Mouse (Mus musculus): ENCODE results near the gene Slc27a1. TPM values are rescaled to one million over a fixed set of nuclear protein-coding genes. Genes with fewer than 3 reads are reported as not detected.
"Not testable (repeated sequence)": the region's sequence is repeated elsewhere in the genome, so short reads cannot be mapped to it uniquely, and the experiment has no call there.

Slc27a1 gene
- polyA plus RNA-seq (2015; fragmentation: Nextera tagmentation; extraction: Ambion mirVana): 23.3 and 25.1 TPM in 2 replicates

DNA sequence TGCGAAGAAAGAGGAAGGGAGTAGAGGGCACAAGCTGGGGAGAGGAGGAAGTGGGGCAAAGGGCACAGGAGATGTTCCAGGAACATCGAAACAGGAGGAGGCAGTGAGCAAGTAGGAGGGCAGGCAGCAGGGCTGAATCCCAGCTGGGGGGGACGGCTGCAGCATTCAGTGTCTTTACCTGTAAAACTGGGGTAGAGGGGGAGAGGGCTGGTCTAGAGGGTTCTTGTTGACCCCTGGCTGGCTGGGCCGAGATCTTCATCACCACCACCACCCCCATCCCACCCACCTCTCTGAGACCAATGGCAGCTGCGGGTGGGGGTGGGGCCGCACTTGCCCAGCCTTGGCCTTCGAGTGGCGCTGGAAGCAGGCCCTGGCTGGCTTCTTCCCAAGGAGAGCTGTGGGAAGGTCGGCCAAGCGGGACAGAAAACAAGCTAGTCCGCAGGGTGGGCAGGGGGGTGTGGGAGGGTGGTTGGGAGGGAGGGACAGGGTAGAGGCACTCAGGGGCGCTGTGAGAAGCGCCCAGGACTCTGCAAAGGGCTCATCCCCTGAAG is at the start of gene Slc27a1:
Gene Slc27a1 (plus strand): TSS at position 496 of the 551 bp plus-strand sequence.
- Histone ChIP-seq H3K4me2 (replicated peaks) (peak within 1 kb of the TSS; percentile 84), H3K36me3 (no peaks in the 10 kb centered on the region), H3K4me3 (replicated peaks) (peak within 1 kb of the TSS; percentile 66), H3K9ac (peak within 1 kb of the TSS; percentile 54), H3K4me1 (replicated peaks) (peaks cover 18% of the 10 kb centered on the region), H3K9me3 (no peaks in the 10 kb centered on the region), H3K27me3 (replicated peaks) (no peaks in the 10 kb centered on the region; the same call in 1 of the 2 replicates), H3K27ac (peak within 1 kb of the TSS; percentile 81)
- ATAC-seq: no peak
- 16% methylated on average over 13 of the region's 13 CpGs for WGBS

DNA sequence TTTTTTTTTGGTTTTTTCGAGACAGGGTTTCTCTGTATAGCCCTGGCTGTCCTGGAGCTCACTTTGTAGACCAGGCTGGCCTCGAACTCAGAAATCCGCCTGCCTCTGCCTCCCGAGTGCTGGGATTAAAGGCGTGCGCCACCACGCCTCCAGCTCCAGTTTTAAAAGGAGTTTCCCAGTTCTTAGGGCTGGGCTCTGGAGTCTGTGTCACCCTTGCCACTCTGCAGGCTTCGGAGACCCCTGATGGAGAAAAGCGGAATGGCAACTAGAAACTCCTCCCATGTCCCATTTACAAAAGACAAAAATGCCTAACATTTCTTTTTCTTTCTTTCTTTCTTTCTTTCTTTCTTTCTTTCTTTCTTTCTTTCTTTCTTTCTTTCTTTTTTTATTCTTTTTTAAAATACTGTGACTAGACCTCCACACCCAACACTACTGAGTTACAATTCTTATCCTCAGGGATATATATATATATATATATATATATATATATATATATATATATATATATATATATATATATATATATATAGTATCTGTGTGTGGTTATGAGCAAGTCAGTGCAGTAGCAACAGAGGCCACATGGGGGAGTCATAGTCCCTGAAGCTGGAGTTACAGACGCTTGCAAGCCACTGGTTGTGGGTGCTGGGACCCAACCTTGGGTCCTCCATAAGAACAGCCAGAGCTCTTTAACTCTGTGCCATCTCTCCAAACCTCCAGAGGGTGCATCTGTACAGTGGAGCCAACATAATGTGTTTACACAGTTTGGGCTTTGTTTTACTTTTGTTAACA is 49.5 kb upstream of the Slc27a1 start:
- not testable (repeated sequence) for H3K4me1 ChIP-seq (replicated peaks); H3K4me3 ChIP-seq (replicated peaks); H3K9ac ChIP-seq; H3K27me3 ChIP-seq (replicated peaks); H3K9me3 ChIP-seq; H3K27ac ChIP-seq; ATAC-seq; H3K36me3 ChIP-seq; H3K4me2 ChIP-seq (replicated peaks)
- 44% methylated on average over 10 of the region's 10 CpGs for WGBS

DNA sequence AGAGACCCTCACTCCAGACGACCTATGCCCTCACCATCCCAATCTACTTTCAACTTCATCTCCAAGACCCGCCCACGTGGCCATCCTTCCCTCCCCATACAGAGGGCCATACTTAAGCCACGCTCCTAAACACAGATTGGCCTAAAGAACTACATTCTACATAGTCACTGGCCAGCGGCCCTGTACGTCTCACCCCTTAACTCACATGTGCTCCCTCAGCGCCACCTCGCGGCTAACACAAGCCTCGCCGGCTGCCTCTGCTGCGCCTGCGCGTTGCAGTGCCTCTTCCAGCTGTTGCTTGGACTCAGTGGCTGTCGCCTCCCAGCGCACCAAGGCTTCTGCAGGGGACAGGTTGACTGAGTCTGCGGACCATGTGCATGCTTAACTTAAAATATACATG is 47.0 kb upstream of the Slc27a1 start:
- H3K27ac ChIP-seq: no peak overlapping the region
- H3K4me3 ChIP-seq (replicated peaks): no peak overlapping the region
- H3K4me1 ChIP-seq (replicated peaks): peaks cover 13% of the 10 kb centered on the region
- peak; percentile 80 for ATAC-seq
- H3K27me3 ChIP-seq (replicated peaks): peaks cover 11% of the 10 kb centered on the region
- H3K4me2 ChIP-seq (replicated peaks): peak overlapping the region; percentile 38
- no peaks in the 10 kb centered on the region for H3K9me3 ChIP-seq
- H3K9ac ChIP-seq: peak overlapping the region; percentile 8
- no peaks in the 10 kb centered on the region for H3K36me3 ChIP-seq
- WGBS: 4% methylated on average over 17 of the region's 17 CpGs

DNA sequence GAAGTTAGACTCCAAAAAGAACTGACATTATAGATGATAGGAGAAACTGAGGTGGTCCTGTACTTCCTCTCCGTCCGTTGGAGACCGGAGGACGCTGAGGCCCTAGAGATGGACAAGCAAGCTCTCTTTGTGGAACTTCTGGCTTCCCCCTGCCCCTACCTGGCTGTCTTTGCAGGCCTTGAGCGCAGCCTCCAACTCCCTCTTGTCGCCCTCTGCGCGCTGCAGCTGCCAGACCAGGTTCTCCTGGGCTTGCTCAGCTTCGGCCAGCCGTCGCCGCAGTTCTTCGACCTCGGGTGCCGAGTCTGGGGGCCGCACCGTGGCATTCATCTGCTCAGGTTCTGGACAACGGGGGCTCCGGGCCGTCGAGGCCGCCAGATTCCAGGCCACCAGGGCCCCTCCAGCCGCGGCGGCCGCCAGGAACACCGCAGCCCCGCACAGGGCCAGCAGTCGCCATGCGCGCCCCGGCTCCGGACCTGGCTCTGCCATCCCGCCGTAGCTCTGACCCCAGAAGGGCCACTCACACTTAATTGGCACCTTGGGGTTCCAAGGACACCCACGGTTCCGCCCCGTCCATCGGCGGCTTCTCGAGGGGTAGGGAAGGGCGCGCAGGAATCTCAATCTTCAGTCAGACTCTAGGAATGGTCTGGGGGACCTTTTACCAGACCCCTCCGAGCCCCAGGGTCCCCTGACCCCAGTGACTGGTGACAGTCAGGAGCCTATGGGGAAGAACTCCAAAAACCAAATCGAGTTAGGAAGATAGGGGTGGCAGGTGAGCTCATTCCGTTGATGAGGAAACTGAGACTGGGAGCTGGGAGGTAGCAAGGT is 43.2 kb upstream of the Slc27a1 start, which contains the start of gene Ccdc194:
Gene Ccdc194 (minus strand): TSS at position 486 of the 825 bp plus-strand sequence.
- Histone ChIP-seq H3K36me3 (no peaks in the 10 kb centered on the region), H3K9me3 (no peaks in the 10 kb centered on the region), H3K9ac (peak within 1 kb of the TSS; percentile 1; the same call in 1 of the 2 replicates), H3K27ac (peak within 1 kb of the TSS; percentile 28; the same call in 1 of the 2 replicates), H3K4me2 (replicated peaks) (peak within 1 kb of the TSS; percentile 37), H3K27me3 (replicated peaks) (peaks cover 11% of the 10 kb centered on the region), H3K4me3 (replicated peaks) (0 out of 2 replicates have a peak within 1 kb of the TSS, but pooled peaks have one; percentile 7), H3K4me1 (replicated peaks) (peaks cover 13% of the 10 kb centered on the region)
- no peak for ATAC-seq
- 12% methylated on average over 46 of the region's 46 CpGs for WGBS

DNA sequence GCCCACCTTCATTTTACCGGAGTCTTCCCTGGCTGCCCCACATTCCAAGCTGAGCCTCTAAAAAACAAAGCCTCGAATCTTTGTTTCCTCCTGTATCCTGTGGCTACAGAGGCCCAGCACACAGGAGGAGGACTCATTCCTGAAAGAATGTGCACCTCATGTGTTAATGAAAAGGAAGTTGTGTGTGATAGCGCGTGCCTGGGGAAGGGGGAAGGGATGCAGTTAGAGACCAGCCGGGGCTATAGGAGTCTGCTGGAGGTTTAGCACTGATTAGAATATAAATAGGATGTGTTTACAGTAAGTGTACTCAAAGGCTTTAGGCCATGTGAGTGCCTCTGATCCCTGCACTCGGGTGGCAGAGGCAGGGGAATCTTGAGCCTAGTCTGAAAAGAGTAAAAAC is 42.4 kb upstream of the Slc27a1 start:
- no peak overlapping the region for H3K4me3 ChIP-seq (replicated peaks)
- H3K4me1 ChIP-seq (replicated peaks): peaks cover 12% of the 10 kb centered on the region
- H3K4me2 ChIP-seq (replicated peaks): no peak overlapping the region
- 0 out of 2 replicates have a peak overlapping the region, but pooled peaks have one; percentile 28 for H3K27ac ChIP-seq
- H3K27me3 ChIP-seq (replicated peaks): peaks cover 11% of the 10 kb centered on the region
- H3K9ac ChIP-seq: no peak overlapping the region
- 28% methylated on average over 6 of the region's 6 CpGs for WGBS
- no peaks in the 10 kb centered on the region for H3K9me3 ChIP-seq
- no peak for ATAC-seq
- H3K36me3 ChIP-seq: no peaks in the 10 kb centered on the region

DNA sequence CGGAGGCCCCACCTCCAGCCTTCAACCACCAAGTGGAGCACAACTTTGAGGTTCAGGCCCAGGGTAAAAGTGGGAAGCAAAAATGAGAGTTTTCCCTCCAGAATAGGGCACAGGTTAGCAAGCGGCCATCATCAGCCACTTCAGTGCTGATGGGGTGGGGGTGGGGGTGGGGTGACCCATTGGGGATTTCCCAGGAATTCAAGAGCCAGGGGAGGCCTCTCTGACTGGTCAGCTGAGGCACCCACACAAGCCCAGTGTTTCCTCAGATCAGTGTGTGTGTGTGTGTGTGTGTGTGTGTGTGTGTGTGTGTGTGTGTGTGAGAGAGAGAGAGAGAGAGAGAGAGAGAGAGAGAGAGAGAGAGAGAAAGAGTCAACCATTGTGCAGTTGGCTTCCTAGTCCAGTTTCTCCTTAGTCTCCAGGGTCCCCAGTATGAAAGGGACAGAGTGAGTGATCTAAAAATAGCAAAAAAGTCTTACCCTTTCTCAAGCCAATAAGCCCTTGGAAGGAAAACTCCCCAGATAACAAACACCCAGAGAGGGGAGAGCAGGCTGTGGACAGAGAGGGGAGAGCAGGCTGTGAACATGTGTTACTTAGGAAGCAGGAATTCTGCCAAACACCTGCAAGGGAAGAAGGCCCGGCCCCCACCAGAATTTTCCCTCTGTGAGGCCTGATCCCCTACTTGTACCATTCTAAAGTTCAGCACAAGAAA is 41.4 kb upstream of the Slc27a1 start:
- H3K27ac ChIP-seq: 0 out of 2 replicates have a peak overlapping the region, but pooled peaks have one; percentile 0
- H3K36me3 ChIP-seq: no peaks in the 10 kb centered on the region
- peaks cover 11% of the 10 kb centered on the region for H3K27me3 ChIP-seq (replicated peaks)
- no peak overlapping the region for H3K4me2 ChIP-seq (replicated peaks)
- H3K9me3 ChIP-seq: no peaks in the 10 kb centered on the region
- no peak for ATAC-seq
- H3K9ac ChIP-seq: no peak overlapping the region
- H3K4me1 ChIP-seq (replicated peaks): peaks cover 7% of the 10 kb centered on the region
- WGBS: 64% methylated on average over 3 of the region's 3 CpGs
- H3K4me3 ChIP-seq (replicated peaks): no peak overlapping the region

DNA sequence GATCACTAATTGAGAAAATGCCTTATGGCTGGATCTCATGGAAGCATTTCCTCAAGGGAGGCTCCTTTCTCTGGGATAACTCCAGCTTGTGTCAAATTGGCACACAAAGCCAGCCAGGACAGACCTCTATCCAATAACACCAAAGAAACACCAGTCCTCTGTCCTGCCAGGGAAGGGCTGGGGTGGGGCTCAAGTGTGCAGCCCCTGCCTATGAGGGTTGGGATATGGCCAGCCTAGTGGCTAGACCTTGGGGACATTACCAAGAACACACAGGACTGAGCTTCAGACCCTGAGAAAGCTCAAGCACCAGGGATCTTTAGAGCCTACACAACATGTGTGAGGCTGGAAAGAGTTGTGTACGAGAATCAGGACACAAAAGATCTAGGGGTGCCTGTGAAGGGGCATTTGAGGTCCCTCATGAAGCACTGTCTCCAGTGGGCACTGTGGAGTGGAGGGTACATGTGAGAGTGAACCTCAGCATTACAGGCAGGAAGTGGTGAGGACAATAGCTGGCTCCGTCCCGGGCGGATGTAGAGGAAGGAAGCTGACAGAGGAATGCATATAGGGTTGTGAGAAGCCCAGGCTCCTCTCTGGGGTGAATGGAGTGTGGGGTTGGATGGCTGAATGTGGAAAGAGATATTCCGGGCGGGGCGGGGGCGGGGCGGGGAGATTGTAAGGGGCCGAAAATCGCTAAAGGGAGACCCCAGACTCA is 40.2 kb upstream of the Slc27a1 start:
- H3K27me3 ChIP-seq (replicated peaks): peaks cover 11% of the 10 kb centered on the region
- H3K4me2 ChIP-seq (replicated peaks): no peak overlapping the region
- 74% methylated on average over 11 of the region's 11 CpGs for WGBS
- H3K9me3 ChIP-seq: no peaks in the 10 kb centered on the region
- H3K4me1 ChIP-seq (replicated peaks): peaks cover 7% of the 10 kb centered on the region
- no peak for ATAC-seq
- no peaks in the 10 kb centered on the region for H3K36me3 ChIP-seq
- no peak overlapping the region for H3K9ac ChIP-seq
- 0 out of 2 replicates have a peak overlapping the region, but pooled peaks have one; percentile 51 for H3K27ac ChIP-seq
- no peak overlapping the region for H3K4me3 ChIP-seq (replicated peaks)

DNA sequence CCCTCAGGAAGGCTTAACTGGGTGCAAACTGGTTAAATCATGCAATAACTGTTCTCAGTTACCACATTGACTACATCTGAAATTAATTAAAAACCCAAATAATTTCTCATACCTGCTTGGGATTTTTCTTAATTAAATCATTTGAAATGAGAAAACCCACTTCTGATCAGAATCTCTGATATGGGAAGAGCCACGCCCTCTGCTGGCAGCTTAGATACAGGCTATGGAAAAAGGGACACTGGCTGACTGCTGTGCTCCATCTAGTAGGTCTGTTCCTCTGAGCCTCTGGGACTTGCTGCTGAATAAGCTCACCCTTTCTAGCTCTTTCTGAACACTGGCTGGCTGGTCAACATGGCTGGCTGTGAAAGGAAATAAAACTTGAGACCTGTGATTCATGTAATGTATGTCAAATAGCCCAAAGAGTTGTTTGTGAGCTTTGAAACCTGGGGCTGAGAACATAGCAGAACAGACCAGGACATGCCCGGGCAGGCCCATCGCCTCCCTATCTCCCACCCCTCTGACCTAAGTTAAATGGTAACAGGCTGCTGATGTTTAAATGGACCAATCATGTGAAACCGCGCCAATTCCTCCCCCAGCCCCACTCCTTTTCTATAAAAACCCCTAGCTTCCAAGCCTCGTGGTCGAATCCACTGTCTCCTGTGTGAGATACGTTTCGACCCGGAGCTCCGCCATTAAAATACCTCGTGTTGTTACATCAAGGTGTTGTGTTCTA is 37.8 kb upstream of the Slc27a1 start:
- not testable (repeated sequence) for H3K4me3 ChIP-seq (replicated peaks); ATAC-seq; H3K9ac ChIP-seq; H3K36me3 ChIP-seq; H3K9me3 ChIP-seq; H3K27ac ChIP-seq; H3K27me3 ChIP-seq (replicated peaks); H3K4me1 ChIP-seq (replicated peaks); H3K4me2 ChIP-seq (replicated peaks)
- WGBS: 74% methylated on average over 6 of the region's 12 CpGs

DNA sequence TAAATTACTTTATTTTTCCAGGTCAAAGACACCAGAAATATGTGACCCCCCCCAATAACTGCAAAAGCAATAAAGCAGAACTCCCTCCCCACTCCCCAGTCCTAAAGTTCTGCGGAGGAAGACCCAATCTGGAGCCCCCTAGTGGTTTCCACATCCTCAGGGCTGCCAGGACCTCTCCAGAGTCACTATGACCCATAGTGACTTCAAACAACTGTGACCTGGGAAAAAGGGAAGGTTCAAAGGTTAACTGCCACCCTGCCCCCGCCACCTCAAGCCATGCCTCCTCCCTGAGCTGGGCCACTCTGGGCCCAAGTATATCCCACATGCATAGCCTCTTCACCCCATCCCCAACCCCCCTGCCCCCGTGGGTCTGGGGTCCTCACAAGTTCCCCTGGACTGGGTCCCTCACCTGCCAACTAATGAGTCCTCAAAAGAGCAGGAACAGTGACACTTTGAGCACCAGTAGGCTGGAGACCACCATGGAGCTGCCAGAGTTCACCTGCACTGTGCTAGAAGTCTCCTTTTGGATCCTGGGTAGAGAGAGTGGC is 34.3 kb upstream of the Slc27a1 start:
- no peak overlapping the region for H3K4me2 ChIP-seq (replicated peaks)
- H3K4me1 ChIP-seq (replicated peaks): peaks cover 10% of the 10 kb centered on the region
- no peaks in the 10 kb centered on the region for H3K36me3 ChIP-seq
- H3K4me3 ChIP-seq (replicated peaks): no peak overlapping the region
- H3K27ac ChIP-seq: no peak overlapping the region
- ATAC-seq: no peak
- no peak overlapping the region for H3K9ac ChIP-seq
- H3K27me3 ChIP-seq (replicated peaks): no peaks in the 10 kb centered on the region
- WGBS: 51% methylated on average over 3 of the region's 3 CpGs
- H3K9me3 ChIP-seq: no peaks in the 10 kb centered on the region

DNA sequence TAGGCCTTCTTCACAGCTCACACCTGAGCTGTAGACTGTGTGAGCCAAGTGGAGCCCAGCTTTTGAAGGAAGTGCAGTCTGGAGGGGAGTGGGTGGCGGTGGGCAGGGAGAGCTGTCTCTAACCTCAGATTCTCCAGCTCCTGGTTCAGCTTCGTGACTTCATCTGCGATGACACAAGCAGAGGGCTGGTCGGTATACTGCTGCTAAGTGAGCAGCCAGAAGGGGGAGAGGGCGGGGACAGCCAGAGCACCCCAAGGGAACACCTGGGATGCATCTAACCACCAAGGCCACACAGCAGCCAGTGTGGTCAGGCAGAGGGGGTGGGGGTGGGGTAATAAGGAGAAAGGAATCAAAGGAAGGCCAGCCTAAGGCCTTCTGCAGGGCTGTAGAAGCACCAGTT is 33.0 kb upstream of the Slc27a1 start:
- no peak overlapping the region for H3K4me3 ChIP-seq (replicated peaks)
- no peaks in the 10 kb centered on the region for H3K9me3 ChIP-seq
- H3K4me2 ChIP-seq (replicated peaks): 0 out of 2 replicates have a peak overlapping the region, but pooled peaks have one; percentile 82
- H3K27ac ChIP-seq: no peak overlapping the region
- H3K27me3 ChIP-seq (replicated peaks): no peaks in the 10 kb centered on the region
- ATAC-seq: no peak
- no peak overlapping the region for H3K9ac ChIP-seq
- peaks cover 10% of the 10 kb centered on the region for H3K4me1 ChIP-seq (replicated peaks)
- H3K36me3 ChIP-seq: no peaks in the 10 kb centered on the region
- WGBS: 60% methylated on average over 5 of the region's 5 CpGs
